Mouse (Mus musculus) heart, postnatal 0 days (tissue): Measurements from ENCODE around the gene Dcdc2a. TPM values are rescaled to one million over a fixed set of nuclear protein-coding genes. Genes with fewer than 3 reads are reported as not detected.

Experiments
- ATAC-seq: fragments of 200-750 bp; cut with Nextera tagmentation; 2 replicates; pipeline ENCODE4 v1.8.0; 2017; ENCODE audit warnings: low read depth, moderate number of reproducible peaks, moderate library complexity; ENCODE audit not compliant: insufficient read depth
- DNase-seq: peaks from one replicate; pipeline ENCODE4 v3.0.0-alpha.2; 2016; ENCODE audit warnings: low spot score
- H3K27ac ChIP-seq: fragments of 300-500 bp; sonication (generic); 2 replicates; pipeline ENCODE4 v1.5.1; 2014; ENCODE audit warnings: low read depth, mild to moderate bottlenecking
- H3K27me3 ChIP-seq: fragments of 300-500 bp; sonication (generic); 2 replicates; pipeline ENCODE4 v1.6.1; 2014; ENCODE audit warnings: low read length, mixed read lengths; ENCODE audit not compliant: control insufficient read depth, insufficient read depth
- H3K36me3 ChIP-seq: fragments of 300-500 bp; sonication (generic); replicated peaks from 2 replicates; pipeline ENCODE4 v1.6.1; 2014; ENCODE audit warnings: low read length, mixed read lengths; ENCODE audit not compliant: control insufficient read depth, insufficient read depth
- H3K4me1 ChIP-seq: fragments of 300-500 bp; sonication (generic); 2 replicates; pipeline ENCODE4 v1.6.1; 2014; ENCODE audit warnings: antibody characterized with exemption; ENCODE audit not compliant: control insufficient read depth, insufficient read depth
- H3K4me2 ChIP-seq: fragments of 300-500 bp; sonication (generic); 2 replicates; pipeline ENCODE4 v1.6.1; 2014; ENCODE audit warnings: low read depth, mild to moderate bottlenecking, low read length, moderate library complexity
- H3K4me3 ChIP-seq: fragments of 300-500 bp; sonication (generic); 2 replicates; pipeline ENCODE4 v1.5.1; 2014; ENCODE audit warnings: low read depth, low read length
- H3K9ac ChIP-seq: fragments of 300-500 bp; sonication (generic); replicated peaks from 2 replicates; pipeline ENCODE4 v1.6.1; 2014; ENCODE audit warnings: low read depth, low read length, mixed read lengths
- H3K9me3 ChIP-seq: fragments of 300-500 bp; sonication (generic); replicated peaks from 2 replicates; pipeline ENCODE4 v1.6.1; 2016; ENCODE audit warnings: low read length; ENCODE audit not compliant: control insufficient read depth
- CTCF ChIP-seq: IDR thresholded peaks from 2 replicates; pipeline ENCODE4 v1.5.1; 2016; ENCODE audit warnings: antibody characterized with exemption, control low read depth, low read depth
- EP300 ChIP-seq: IDR thresholded peaks from 2 replicates; pipeline ENCODE4 v1.6.1; 2016; ENCODE audit warnings: antibody characterized with exemption, low read depth
- WGBS: fragments of 180-500 bp; shearing (Covaris S2); extraction: QIAGEN DNeasy Blood & Tissue Kit; methylation state at CpG from one replicate; pipeline ENCODE4 v1.1.7; 2014; 5-methylcytosine and 5-hydroxymethylcytosine counted together
- polyA plus RNA-seq: library from polyadenylated mRNA; unstranded; fragments of >200 nt; fragmentation: Nextera tagmentation; extraction: Ambion mirVana; gene quantifications from 2 replicates; pipeline ENCODE4 v1.2.1, GENCODE M21; 2015
- total RNA-seq: library from RNA; depleted of rRNA; stranded (reverse); fragments of >200 nt; gene quantifications from 2 replicates; pipeline ENCODE4 v1.2.3, GENCODE M21; 2014; ENCODE audit warnings: low replicate concordance; rRNA removed

Dcdc2a gene
- total and polyA plus RNA-seq, 2 experiments from 2014 or later = 0.49 TPM; not detected in 1

DNA sequence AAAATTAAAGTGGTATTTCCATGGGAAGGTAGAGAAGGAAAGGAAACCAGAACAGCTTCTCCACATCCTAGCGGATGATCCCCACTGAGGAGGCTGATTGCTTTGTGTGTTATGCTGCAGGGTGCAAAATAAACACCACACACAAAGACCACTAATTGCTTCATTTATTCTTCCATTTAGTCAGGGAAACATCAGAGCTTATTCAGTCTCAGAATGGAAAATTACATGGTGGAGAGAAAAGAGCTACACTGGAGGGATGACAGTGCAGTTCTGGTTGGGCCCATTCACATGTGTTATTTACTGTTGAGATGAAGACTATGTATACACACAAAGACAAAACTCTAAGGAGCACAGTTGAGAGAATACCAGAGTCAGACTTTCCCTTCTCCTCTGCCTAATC, 196.1 kb downstream of the Dcdc2a start:
- H3K36me3 ChIP-seq = no peaks in the 10 kb centered on the region

DNA sequence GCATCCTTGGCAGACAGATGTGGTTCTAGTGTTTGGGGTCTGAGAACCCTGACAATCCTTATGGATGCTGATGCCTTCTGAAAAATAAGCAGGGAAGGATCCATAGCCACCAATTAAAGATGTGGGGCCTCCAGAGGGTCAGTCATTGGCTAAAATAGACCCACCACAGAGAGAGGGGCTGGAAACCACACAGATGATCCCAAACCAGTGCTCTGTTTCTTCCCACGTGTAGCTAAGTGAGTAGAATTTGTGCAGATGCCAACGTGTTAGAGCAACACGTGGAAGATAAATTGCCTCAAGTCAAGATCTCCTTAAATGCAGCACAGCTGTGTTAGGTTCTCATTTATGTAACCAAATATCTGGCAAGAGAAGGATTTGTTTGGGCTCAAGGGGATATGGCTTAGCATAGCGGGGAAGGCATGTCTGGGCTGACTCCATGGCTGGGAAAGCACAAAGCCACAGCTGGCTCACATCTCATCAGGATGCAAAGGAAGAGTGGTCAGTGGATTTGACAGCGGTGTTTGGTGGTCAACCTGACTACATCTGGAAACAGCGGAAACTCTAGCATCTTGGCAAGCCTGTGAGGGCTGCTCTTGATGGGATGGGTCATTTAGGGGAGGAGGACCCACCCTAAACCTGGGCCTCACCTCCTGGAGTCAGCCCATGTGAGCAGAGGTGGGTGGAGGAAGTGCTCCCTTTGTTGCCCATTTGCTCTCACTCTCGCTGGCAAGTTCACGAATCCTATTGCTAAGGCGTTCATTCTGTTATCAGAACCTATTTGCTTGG, 198.9 kb downstream of the Dcdc2a start:
- ATAC-seq (no peak), DNase-seq (no peak)
- no peak overlapping the region for H3K4me3 ChIP-seq
- H3K9ac ChIP-seq = no peak overlapping the region
- TF ChIP-seq CTCF (no peak), EP300 (no peak)
- no peaks in the 10 kb centered on the region for H3K9me3 ChIP-seq
- H3K4me2 ChIP-seq = no peak overlapping the region
- WGBS = 71% methylated on average over 9 of the region's 9 CpGs
- H3K4me1 ChIP-seq = no peaks in the 10 kb centered on the region
- no peak overlapping the region for H3K27ac ChIP-seq
- H3K36me3 ChIP-seq = no peaks in the 10 kb centered on the region
- H3K27me3 ChIP-seq = no peaks in the 10 kb centered on the region

More for the DNA sequence above, 196.1 kb downstream of the Dcdc2a start:
- DNase-seq = no peak
- Histone ChIP-seq H3K9ac (no peak overlapping the region), H3K4me3 (no peak overlapping the region), H3K9me3 (no peaks in the 10 kb centered on the region), H3K27ac (no peak overlapping the region), H3K4me1 (no peaks in the 10 kb centered on the region), H3K27me3 (no peaks in the 10 kb centered on the region), H3K4me2 (no peak overlapping the region)
- TF ChIP-seq CTCF = no peak
- TF ChIP-seq EP300 = no peak
- no peak for ATAC-seq
- WGBS = 83% methylated on average over 1 of the region's 1 CpGs

DNA sequence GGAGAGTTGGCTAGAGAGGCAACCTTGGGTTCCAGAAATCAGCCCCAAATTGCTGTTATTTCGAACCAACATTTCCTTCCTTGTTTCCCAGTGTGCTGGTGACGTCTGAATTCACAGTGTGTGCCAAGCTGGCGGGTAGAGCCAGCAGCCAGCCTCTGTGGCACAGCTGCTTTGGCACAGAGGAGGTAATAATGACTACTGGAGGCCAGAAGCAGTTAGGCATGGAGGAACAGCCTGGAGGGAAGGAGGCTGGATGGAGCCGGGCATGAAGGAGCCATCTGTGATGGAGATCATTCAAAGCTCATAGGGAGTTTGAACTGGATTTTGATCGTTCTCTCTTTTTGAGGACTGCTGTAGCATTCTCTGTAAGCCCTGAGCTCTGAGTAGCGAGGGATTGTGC, 201.8 kb downstream of the Dcdc2a start:
- TF ChIP-seq EP300 (no peak), CTCF (no peak)
- no peak overlapping the region for H3K27ac ChIP-seq
- H3K27me3 ChIP-seq = no peaks in the 10 kb centered on the region
- no peak overlapping the region for H3K9ac ChIP-seq
- H3K9me3 ChIP-seq = no peaks in the 10 kb centered on the region
- no peaks in the 10 kb centered on the region for H3K4me1 ChIP-seq
- H3K4me3 ChIP-seq = no peak overlapping the region
- no peak overlapping the region for H3K4me2 ChIP-seq
- DNase-seq = no peak
- WGBS = 65% methylated on average over 6 of the region's 6 CpGs
- ATAC-seq = no peak
- H3K36me3 ChIP-seq = no peaks in the 10 kb centered on the region

Other genes starting within 250 kb of the Dcdc2a start
- gene Acot13, start 224.5 kb upstream of the Dcdc2a start, total RNA-seq = 176 and 219 TPM in 2 replicates
- gene Acot13, start 224.5 kb upstream of the Dcdc2a start, polyA plus RNA-seq = 609 and 634 TPM in 2 replicates
- gene Tdp2, start 224.3 kb upstream of the Dcdc2a start, total RNA-seq = 24.2 and 27.5 TPM in 2 replicates
- 17.4 and 18.5 TPM in 2 replicates for gene Tdp2, start 224.3 kb upstream of the Dcdc2a start, polyA plus RNA-seq
- not detected in 2 replicates for gene D130043K22Rik, start 210.9 kb upstream of the Dcdc2a start, total RNA-seq
- 0.03 TPM in 1 of 2 replicates, not detected in the other for gene D130043K22Rik, start 210.9 kb upstream of the Dcdc2a start, polyA plus RNA-seq
- 24.8 and 27.7 TPM in 2 replicates for gene Aldh5a1, start 118.3 kb upstream of the Dcdc2a start, total RNA-seq
- gene Aldh5a1, start 118.3 kb upstream of the Dcdc2a start, polyA plus RNA-seq = 11.2 and 11.6 TPM in 2 replicates
- gene Gpld1, start 112.9 kb upstream of the Dcdc2a start, total RNA-seq = 0.04 and 0.58 TPM in 2 replicates
- 0.19 and 0.40 TPM in 2 replicates for gene Gpld1, start 112.9 kb upstream of the Dcdc2a start, polyA plus RNA-seq
- 19.1 and 28.3 TPM in 2 replicates for gene Mrs2, start 35.6 kb upstream of the Dcdc2a start, total RNA-seq
- 12.9 and 13.0 TPM in 2 replicates for gene Mrs2, start 35.6 kb upstream of the Dcdc2a start, polyA plus RNA-seq
- 0.88 TPM in 1 of 2 replicates, not detected in the other for gene Nrsn1, start 214.5 kb downstream of the Dcdc2a start, total RNA-seq
- 0.19 TPM in 1 of 2 replicates, not detected in the other for gene Nrsn1, start 214.5 kb downstream of the Dcdc2a start, polyA plus RNA-seq